Mouse (Mus musculus): ENCODE data around the gene Nudt6. TPM values are rescaled to one million over a fixed set of nuclear protein-coding genes. Genes with fewer than 3 reads are reported as not detected.

Gene Nudt6
- total RNA-seq, 2 experiments from 2014 or later: 15.9 to 18.8 TPM

DNA sequence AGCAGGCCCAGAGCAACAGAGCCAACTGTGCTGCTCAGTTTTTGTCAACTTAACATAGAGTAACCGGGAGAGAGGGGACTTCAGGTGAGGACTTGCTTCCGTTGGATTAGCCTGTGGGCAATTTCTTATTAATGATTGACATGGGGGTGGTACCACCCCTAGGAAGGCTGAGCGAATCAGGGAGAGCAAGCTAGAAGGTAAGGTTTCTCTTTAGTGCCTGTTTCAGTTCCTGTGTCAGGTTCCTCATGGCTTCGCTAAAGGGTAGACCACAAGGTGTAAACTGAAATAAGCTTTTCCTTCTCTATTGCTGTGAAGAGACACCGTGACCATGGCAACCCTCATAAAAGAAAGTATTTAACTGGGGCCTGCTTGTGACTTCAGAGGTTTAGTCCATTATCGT, 32.7 kb downstream of the Nudt6 start:
- no peak for DNase-seq (ENCODE audit: low spot score in 2 of 2)

DNA sequence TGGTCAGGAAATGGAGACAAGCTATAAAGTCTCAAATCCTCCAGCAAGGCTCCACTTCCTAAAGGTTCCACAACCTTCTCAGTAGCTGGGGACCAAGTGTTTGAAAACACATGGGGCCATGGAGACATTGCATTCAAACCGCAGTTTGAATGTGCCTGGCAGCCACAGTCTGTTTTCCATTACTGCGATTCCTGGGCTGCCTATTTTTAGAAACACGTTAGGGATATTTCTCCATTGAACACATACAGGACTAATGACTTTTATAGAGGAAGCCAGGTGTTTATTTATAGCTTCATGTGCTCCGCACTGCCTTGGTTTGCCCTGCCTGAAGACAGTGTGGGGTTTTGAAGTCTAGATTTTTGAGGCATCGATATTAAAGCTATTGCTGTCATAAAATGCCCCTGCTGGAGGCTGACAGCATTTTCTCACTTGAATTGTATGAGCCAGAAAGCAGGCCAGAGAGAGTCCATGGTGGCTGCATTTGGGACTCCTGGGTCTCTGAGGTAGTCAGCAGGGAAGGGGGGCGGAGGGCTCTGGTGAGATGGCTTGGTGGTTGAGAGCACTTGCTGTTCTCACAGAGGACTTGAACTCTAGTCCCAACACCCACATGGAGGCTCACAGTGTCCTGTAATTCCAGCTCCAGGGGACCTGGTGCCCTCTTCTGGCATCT, 36.8 kb downstream of the Nudt6 start:
- DNase-seq (ENCODE audit: low spot score in 2 of 2): no peak

DNA sequence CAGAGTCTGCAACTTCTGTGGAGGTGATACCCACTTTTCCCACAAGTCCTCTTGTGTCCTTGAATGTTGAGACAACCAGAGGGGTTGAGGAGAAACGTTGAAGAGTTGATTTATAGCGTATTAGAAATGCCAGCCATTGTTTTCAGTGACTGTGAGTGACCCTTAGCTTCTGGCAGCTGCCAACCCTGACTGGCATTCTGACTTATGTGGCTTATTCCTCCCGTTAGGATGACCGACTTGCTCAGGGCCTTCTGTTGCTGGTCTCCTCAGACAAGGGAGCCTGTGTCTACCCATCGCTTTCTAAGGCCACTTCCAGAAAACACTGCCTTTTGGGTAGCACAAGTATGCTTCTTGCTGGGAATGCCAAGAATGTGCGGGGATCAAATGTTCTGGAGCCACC, 38.6 kb downstream of the Nudt6 start:
- no peak for DNase-seq (ENCODE audit: low spot score in 2 of 2)

DNA sequence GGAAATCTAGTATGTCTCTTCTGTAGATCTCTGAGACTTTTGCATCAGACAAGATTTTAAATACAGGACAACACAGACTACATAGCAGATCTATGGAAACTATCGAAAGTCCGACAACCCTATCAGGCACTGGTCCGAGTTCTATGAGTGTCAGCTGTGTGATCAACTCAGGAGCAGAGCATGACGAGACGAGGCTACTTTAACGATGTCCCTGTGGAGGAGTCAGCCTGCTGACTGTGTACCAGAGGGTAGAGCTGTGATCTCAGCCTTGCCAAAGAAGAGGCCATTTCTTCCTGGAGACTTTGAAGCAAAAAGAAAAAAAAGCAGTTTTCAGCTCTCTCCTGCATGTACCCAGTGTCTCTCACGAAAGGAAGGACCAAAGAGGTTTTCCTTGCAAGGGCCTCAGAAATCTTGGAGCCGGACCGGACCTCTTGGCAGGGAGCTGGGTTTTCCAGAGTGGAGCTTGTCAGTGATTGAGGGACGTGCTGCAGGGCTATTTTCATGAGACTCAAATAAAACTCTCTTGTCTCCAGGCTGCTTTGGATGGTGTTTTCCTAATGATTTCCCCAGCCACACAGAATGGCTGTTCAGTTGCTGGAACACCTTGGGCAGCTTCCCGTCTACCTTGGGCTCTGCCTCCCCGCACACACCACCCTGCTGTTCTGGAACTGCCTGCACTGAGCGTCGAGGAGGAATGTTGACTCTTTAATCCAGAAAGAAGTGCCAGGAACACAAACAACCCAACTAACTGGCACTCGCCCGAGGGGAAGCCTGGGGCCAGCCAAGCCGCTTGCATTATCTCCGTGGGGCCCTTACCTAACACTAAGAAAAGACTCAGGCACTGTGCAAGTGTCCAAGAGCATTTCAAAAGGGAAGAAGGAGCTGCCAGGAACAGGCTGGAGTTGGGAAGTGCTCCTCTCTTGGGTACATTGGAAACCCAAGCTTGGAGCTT, 39.8 kb downstream of the Nudt6 start:
- no peak for DNase-seq (ENCODE audit: low spot score in 2 of 2)

DNA sequence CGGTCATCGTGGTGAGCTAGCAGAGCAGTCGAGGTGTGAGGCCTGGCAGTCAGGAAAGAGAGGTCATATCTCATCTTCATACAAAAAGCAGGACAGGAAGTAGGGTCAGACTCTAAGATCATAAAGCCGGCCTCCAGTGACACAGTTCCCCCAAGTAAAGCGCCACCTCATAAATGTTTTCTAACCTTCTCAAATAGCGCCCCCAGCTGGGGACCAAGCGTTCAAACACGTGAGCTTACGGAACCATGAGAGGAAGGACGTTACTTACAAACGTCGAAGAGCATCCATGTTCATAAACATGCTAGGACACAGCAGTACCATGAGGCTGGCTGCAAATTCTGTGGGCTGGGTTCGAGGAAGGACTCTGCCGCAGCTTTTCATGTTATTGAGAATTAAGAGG, 40.8 kb downstream of the Nudt6 start:
- DNase-seq (ENCODE audit: low spot score in 2 of 2): no peak

DNA sequence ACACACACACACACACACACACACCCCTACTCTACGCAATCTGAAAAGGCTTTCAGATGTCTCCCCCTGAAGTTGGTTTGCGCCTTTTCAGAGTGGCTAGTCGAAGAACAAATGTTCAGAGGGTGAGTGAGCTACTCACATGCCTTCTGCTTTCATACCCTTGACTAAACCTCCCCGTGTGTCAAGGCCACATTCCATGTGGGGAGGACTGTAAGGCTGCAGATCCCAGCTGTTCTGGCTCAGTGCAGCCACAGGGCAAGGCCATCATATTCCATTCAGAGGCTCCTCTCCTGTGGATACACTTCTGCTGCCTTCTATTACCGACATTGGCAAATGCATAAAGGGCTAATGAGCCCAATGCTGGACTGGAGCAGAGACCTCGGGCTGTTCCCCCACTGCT, 41.6 kb downstream of the Nudt6 start:
- DNase-seq (ENCODE audit: low spot score in 2 of 2): peak; percentile 22 to 28

DNA sequence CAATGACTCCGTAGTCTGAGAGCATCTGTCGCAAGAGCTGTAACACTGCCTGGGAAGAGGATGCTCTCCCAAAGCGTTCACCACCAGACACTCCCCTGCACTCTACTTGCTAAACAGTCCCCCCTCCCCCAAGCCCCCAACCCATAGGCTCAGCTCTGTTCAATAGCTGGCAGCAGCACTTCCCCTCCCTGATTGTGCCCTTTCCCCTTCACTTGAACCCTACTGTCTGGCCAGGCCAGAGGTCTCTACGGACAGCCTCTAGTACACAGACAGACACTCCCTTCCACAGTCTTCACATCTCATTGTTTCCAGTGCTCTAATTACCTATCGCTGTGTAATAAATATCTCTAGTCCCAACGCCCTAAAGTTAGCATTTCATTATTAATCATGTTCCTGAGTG, 42.1 kb downstream of the Nudt6 start:
- DNase-seq (ENCODE audit: low spot score in 2 of 2): no peak

DNA sequence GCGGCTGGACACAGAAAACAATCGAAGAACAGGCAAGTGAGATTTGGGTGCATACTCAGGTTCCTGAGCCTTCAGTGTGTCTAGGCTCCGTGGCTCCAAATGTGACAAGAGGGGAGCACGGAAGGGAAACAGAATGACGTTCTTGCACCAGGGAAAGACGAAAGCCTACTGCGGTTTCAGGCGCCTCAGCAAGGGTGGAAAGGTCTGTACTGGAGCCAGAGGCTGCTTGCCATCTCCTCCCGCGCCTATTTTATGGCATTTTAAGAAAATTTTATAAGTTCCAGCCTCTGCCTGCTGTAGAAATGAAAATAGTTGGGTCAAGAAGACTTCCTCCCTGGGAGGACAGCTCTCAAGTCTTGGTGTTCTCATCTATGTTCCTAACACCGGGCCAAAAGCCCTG, 46.3 kb downstream of the Nudt6 start:
- no peak for DNase-seq (ENCODE audit: low spot score in 2 of 2)

DNA sequence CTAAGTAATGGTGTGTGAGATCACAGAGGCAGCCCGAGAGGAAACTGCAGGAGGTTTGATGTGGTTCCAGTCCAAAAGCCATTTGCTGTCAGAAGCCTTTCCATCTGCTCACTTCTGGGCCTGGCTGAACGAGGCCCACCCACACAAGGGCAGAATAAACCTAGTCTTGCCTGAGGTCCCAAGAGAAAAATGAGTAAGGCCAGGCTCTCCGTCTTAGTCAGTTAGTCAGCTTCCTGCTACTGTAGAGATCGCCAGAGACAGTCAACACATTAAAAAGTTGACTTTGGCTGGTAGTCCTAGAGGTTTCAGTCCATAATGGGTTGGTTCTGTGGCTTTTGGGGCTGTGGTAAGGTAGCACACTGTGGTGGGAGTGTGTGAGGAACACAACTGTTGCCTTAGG, 49.6 kb downstream of the Nudt6 start:
- DNase-seq (ENCODE audit: low spot score in 2 of 2): no peak

DNA sequence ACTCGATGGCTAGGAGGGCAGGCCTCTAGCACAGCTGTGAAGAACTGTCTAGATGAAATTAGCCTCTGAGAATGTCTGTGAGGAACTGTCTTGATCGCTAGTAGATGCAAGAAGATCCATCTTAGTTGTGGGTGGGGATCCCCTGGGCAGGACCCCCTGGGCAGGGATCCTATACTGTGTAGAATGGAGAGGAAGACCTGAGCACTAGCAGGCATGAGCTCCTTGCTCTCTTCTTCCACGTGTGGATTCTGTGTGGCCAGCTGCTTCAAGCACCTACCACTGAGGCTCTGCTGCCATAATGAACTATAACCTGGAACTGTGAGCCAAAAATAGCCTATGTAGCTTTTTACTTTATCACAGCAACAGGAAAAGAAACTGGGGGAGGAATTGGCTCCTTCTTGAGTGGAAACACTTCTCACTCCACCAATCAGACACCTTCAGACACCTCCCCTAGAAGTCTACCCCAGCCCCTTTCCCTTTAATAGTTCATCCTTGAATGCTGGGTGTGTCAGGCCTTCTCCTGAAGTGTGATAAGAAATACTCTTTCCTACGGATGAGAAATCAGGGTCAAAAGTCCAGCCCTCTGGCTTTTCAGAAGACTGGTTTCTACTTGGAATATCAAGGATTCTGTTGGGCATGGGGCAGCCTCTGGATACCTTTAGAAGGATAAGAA, 53.5 kb downstream of the Nudt6 start:
- DNase-seq (ENCODE audit: low spot score in 2 of 2): no peak

DNA sequence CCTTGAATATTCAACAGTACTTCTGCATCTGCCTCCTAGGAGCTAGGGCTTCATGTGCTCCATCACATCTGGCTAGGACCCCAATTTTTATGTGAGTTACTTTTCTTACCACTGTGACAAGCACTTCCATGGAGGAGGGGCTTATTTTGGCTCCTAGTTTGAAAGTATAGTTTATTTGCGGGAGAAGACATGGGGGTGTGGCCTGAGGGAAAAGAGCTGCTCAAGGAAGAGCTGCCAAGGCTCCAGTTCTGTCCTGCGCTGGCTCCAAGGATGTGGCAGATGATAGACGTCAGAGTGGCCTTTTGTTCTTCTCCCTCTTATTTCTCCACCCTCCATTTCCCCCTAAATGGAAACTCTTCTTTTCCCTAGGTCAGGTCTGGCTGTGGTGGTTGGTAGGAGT, 54.0 kb downstream of the Nudt6 start:
- no peak for DNase-seq (ENCODE audit: low spot score in 2 of 2)

DNA sequence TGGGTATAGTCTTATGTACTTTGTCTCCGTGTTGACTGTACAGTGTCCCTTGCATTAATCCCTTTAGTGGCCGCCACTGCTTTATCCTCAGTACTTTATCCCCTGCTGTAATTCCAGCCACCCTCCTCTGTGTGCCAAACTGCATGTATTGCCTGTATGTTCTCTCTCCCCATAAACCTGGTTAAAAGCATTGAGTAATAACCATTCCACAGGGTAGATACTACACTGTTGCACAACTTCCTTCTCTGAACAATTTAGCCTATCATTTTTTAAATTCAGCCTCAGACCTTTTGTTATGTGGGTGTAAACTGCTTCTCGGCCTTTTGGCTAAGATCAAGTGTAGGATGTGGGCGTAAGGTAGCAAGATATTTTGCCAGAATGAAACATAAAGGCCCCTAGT, 54.9 kb downstream of the Nudt6 start:
- no peak for DNase-seq (ENCODE audit: low spot score in 2 of 2)

DNA sequence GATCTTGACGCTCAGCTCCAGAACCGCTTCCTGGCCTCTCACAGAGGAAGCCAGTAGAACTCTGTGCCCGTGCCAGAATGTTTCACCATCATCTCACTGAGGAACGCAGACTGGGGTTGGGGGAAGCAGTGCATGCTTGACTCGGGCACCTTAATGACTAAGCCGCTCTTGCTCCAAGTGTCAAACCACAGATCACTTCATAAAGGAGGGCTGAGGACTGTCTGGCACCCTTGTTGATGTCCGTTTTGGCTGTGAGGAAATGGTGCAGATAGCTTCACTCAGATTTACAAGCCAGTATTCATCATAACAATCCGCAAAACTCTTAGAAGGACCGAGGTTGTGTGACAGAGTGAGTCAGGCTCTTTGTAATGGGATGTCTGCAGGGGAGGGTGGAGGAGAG, 59.3 kb downstream of the Nudt6 start:
- no peak for DNase-seq (ENCODE audit: low spot score in 2 of 2)

Other genes with a start within 250 kb of the Nudt6 start
- not detected for gene Il21, start 187.6 kb downstream of the Nudt6 start, total RNA-seq (2021)
- gene Bbs12, start 107.7 kb downstream of the Nudt6 start, total RNA-seq (2021): 1 to 10 TPM; 4.5 to 4.6 TPM
- 1 to 10 TPM; 3.5 to 6.7 TPM for gene Cetn4, start 107.5 kb downstream of the Nudt6 start, total RNA-seq (2021)
- 1 to 10 TPM; 2.8 to 8.0 TPM for gene Fgf2, start 71.9 kb downstream of the Nudt6 start, total RNA-seq (2021)
- 10 to 100 TPM; 43.6 to 51.2 TPM for gene Spata5, start 315 bp downstream of the Nudt6 start, total RNA-seq (2021)
- 10 to 100 TPM; 20.4 to 24.4 TPM for gene Spry1, start 219.7 kb upstream of the Nudt6 start, total RNA-seq (2021)

Data from adrenal gland, adult 18-20 months (tissue).